Mouse (Mus musculus): ENCODE measurements at regions not wholly inside any gene's neighbourhood (a gene's known extent, or its start where the extent isn't known, plus 50 kb on each side); places are given as distances from the start of the nearest gene placed in this dataset.

DNA sequence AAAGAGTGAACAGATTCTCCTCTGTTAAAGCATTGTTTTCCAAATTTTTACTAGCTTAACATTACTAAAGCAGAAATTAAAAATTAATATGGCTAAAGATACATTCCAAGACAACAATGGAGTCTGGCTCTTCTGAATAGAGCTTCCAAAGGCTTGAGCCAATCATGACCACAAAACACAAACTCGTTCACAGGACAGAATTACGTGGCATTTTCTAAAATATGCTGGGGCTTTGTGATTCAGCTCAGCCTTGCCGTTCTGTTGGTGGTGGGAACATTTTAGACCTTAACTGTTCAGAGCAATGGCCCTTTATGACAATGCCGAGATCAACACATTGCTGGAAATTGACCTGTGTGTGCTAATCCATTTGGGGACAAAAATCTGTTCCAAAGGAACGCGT lies 318.7 kb downstream of the Setd4 start:
- Histone ChIP-seq H3K9ac (no peak overlapping the region), H3K4me1 (no peaks in the 10 kb centered on the region), H3K4me3 (no peak overlapping the region), H3K27me3 (replicated peaks) (no peaks in the 10 kb centered on the region; the same call in 1 of the 2 replicates), H3K36me3 (no peaks in the 10 kb centered on the region), H3K27ac (no peak overlapping the region), H3K4me2 (no peak overlapping the region), H3K9me3 (replicated peaks) (no peaks in the 10 kb centered on the region)
- WGBS (ENCODE audit: insufficient replicate concordance) = 81% methylated on average over 6 of the region's 6 CpGs
- ATAC-seq = no peak

- Histone ChIP-seq H3K27ac (no peak overlapping the region), H3K9me3 (replicated peaks) (no peaks in the 10 kb centered on the region), H3K9ac (no peak overlapping the region), H3K4me3 (no peak overlapping the region), H3K36me3 (no peaks in the 10 kb centered on the region), H3K27me3 (replicated peaks) (no peaks in the 10 kb centered on the region; the same call in 1 of the 2 replicates), H3K4me2 (no peak overlapping the region), H3K4me1 (no peaks in the 10 kb centered on the region)
- no peak for ATAC-seq
- 58% methylated on average over 1 of the region's 1 CpGs for WGBS (ENCODE audit: insufficient replicate concordance)
These were observed 322.1 kb downstream of the Setd4 start for GRCm38 (mm10) chr16:93281715-93282114.

DNA sequence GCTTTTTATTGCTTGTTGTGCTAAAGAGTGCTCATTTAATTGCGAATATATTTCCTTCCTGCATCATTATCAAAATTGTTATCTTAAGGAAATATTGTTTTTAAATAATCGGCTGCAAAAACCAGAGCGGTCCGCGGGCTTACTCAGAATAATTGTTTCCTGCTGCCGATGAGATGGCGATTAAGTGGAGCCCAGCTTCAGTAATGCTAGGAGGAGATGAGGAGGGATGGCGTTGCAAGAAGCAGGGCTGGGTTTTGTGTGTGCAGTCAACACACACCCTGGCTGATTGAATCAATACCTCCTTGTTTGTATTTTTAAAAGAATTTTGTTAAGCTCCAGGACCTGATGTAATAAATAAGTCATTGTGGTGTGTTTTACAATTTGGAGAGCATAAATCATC lies 331.2 kb downstream of the Setd4 start:
- no peak for ATAC-seq
- H3K4me1 ChIP-seq = no peaks in the 10 kb centered on the region
- H3K27ac ChIP-seq = no peak overlapping the region
- no peaks in the 10 kb centered on the region for H3K9me3 ChIP-seq (replicated peaks)
- 0 out of 2 replicates have a peak, but pooled peaks cover 13% of the 10 kb centered on the region for H3K27me3 ChIP-seq (replicated peaks)
- H3K4me2 ChIP-seq = no peak overlapping the region
- no peaks in the 10 kb centered on the region for H3K36me3 ChIP-seq
- H3K4me3 ChIP-seq = no peak overlapping the region
- whole genome bisulfite sequencing (ENCODE audit: insufficient replicate concordance) = 61% methylated on average over 8 of the region's 8 CpGs
- no peak overlapping the region for H3K9ac ChIP-seq

DNA sequence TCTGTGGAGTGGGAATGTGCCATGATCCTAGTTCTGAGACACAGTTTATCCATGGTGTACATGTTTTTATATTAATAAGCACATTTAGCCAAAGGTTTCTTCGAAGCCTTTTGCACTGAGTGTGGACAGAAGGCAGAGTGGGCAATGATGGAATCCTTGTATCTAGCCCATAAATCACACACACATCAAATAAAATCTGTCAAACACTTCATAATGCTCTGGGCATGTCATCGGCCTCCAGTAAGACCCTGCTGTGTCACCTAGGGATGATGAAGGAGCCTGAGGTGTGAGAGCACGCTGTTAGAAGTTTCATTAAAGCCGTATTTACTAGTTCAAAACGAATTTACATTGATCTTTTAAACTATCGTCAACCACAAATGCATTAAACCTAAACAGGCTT lies 331.7 kb downstream of the Setd4 start:
- 59% methylated on average over 6 of the region's 6 CpGs for WGBS (ENCODE audit: insufficient replicate concordance)
- Histone ChIP-seq H3K4me1 (no peaks in the 10 kb centered on the region), H3K27ac (no peak overlapping the region), H3K27me3 (replicated peaks) (0 out of 2 replicates have a peak, but pooled peaks cover 13% of the 10 kb centered on the region), H3K4me2 (no peak overlapping the region), H3K9ac (no peak overlapping the region), H3K36me3 (no peaks in the 10 kb centered on the region), H3K4me3 (no peak overlapping the region), H3K9me3 (replicated peaks) (no peaks in the 10 kb centered on the region)
- ATAC-seq = no peak

GRCm38 (mm10) chr16:93264061-93264585 lies 339.7 kb downstream of the Setd4 start:
- no peak overlapping the region for H3K27ac ChIP-seq
- 50% methylated on average over 4 of the region's 4 CpGs for WGBS (ENCODE audit: insufficient replicate concordance)
- no peaks in the 10 kb centered on the region for H3K9me3 ChIP-seq (replicated peaks)
- no peak for ATAC-seq
- H3K9ac ChIP-seq = no peak overlapping the region
- no peak overlapping the region for H3K4me2 ChIP-seq
- H3K4me1 ChIP-seq = no peaks in the 10 kb centered on the region
- H3K4me3 ChIP-seq = no peak overlapping the region
- H3K27me3 ChIP-seq (replicated peaks) = peaks cover 19% of the 10 kb centered on the region; the same call in 1 of the 2 replicates
- H3K36me3 ChIP-seq = no peaks in the 10 kb centered on the region

GRCm38 (mm10) chr16:93263141-93263815 lies 340.6 kb downstream of the Setd4 start:
- no peaks in the 10 kb centered on the region for H3K4me1 ChIP-seq
- no peak overlapping the region for H3K9ac ChIP-seq
- no peak overlapping the region for H3K4me2 ChIP-seq
- ATAC-seq = no peak
- peaks cover 11% of the 10 kb centered on the region; the same call in 1 of the 2 replicates for H3K27me3 ChIP-seq (replicated peaks)
- WGBS (ENCODE audit: insufficient replicate concordance) = 75% methylated on average over 8 of the region's 8 CpGs
- H3K9me3 ChIP-seq (replicated peaks) = no peaks in the 10 kb centered on the region
- no peaks in the 10 kb centered on the region for H3K36me3 ChIP-seq
- no peak overlapping the region for H3K27ac ChIP-seq
- H3K4me3 ChIP-seq = no peak overlapping the region

DNA sequence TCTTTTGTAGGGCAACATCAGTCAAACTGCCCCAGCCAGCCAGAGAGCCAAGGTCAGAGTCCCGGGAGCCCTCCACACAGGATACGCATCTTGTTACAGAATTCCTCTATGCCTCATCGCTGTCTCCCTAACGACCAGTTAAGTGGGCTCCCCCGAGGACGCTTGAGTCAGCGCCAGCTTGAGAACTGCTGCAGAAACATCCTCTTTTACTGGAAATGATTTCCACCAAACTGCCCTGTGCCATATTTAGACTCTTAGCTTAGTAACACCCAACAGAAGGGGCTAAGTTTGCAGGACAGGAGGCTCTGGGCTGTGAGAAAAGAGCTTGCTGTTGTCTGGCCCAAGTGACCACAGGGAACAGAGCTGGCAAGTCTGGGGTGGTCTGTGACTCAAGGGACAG lies 357.0 kb downstream of the Setd4 start:
- no peak overlapping the region for H3K4me3 ChIP-seq
- WGBS (ENCODE audit: insufficient replicate concordance) = 20% methylated on average over 7 of the region's 7 CpGs
- no peak for ATAC-seq
- H3K9ac ChIP-seq = no peak overlapping the region
- no peaks in the 10 kb centered on the region for H3K4me1 ChIP-seq
- H3K9me3 ChIP-seq (replicated peaks) = no peaks in the 10 kb centered on the region
- peaks cover 6% of the 10 kb centered on the region; the same call in 1 of the 2 replicates for H3K27me3 ChIP-seq (replicated peaks)
- no peak overlapping the region for H3K4me2 ChIP-seq
- no peak overlapping the region for H3K27ac ChIP-seq
- no peaks in the 10 kb centered on the region for H3K36me3 ChIP-seq

DNA sequence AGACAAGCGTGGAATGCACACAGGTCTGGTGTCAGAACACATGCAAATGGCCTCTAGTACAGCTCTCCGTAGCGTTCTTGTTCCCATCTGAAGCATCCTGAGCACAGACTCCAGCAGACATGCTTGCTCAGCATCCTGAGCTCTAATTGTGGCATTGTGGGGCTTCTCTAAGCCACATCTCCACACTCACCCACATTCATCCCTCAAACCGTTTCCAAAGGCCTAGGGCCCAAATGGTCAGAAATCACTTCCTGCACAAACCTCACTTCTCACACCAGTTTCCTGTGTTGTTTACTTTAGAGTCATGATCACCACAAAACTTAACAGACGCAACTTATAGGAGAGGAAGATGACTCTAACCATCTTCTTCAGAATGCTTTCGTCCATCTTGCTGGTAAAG lies 358.1 kb downstream of the Setd4 start:
- ATAC-seq = no peak
- no peaks in the 10 kb centered on the region for H3K4me1 ChIP-seq
- no peaks in the 10 kb centered on the region for H3K9me3 ChIP-seq (replicated peaks)
- WGBS (ENCODE audit: insufficient replicate concordance) = 46% methylated on average over 6 of the region's 6 CpGs
- H3K9ac ChIP-seq = no peak overlapping the region
- H3K27ac ChIP-seq = no peak overlapping the region
- H3K4me2 ChIP-seq = no peak overlapping the region
- no peaks in the 10 kb centered on the region for H3K36me3 ChIP-seq
- H3K4me3 ChIP-seq = no peak overlapping the region
- peaks cover 6% of the 10 kb centered on the region; the same call in 1 of the 2 replicates for H3K27me3 ChIP-seq (replicated peaks)

GRCm38 (mm10) chr16:93238898-93239297 lies 365.0 kb downstream of the Setd4 start:
- H3K36me3 ChIP-seq = no peaks in the 10 kb centered on the region
- no peaks in the 10 kb centered on the region for H3K4me1 ChIP-seq
- ATAC-seq = no peak
- peaks cover 12% of the 10 kb centered on the region; the same call in 1 of the 2 replicates for H3K27me3 ChIP-seq (replicated peaks)
- no peak overlapping the region for H3K9ac ChIP-seq
- WGBS (ENCODE audit: insufficient replicate concordance) = 68% methylated on average over 4 of the region's 4 CpGs
- no peak overlapping the region for H3K4me3 ChIP-seq
- H3K27ac ChIP-seq = no peak overlapping the region
- H3K4me2 ChIP-seq = no peak overlapping the region
- H3K9me3 ChIP-seq (replicated peaks) = no peaks in the 10 kb centered on the region

- H3K27me3 ChIP-seq (replicated peaks) = peaks cover 12% of the 10 kb centered on the region; the same call in 1 of the 2 replicates
- H3K4me3 ChIP-seq = no peak overlapping the region
- H3K4me1 ChIP-seq = no peaks in the 10 kb centered on the region
- no peaks in the 10 kb centered on the region for H3K9me3 ChIP-seq (replicated peaks)
- H3K9ac ChIP-seq = no peak overlapping the region
- ATAC-seq = no peak
- no peak overlapping the region for H3K27ac ChIP-seq
- no peaks in the 10 kb centered on the region for H3K36me3 ChIP-seq
- WGBS (ENCODE audit: insufficient replicate concordance) = 68% methylated on average over 4 of the region's 4 CpGs
- no peak overlapping the region for H3K4me2 ChIP-seq
These were observed 365.5 kb downstream of the Setd4 start for GRCm38 (mm10) chr16:93238326-93238725.

DNA sequence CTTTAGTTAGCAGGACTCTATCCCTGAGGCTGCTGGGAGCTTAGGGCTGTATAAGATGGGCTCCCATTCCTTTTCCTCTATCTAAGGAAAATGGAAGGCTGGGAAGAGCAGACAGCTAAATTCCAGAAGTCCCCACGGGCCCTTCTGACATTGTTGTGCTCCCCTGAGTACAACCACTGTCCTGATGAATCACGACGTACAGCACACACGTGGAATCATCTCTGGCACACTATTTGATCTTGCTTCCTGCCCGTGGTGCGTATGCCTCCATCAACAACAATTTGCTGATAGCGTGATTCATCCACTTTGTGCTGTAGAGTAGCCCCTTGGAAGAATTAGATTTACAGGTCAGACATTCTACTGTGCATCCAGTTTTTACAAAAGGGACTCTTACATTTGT lies 378.2 kb downstream of the Setd4 start:
- Histone ChIP-seq H3K9me3 (replicated peaks) (no peaks in the 10 kb centered on the region), H3K9ac (no peak overlapping the region), H3K27me3 (replicated peaks) (peaks cover 17% of the 10 kb centered on the region), H3K27ac (no peak overlapping the region), H3K4me3 (no peak overlapping the region), H3K4me2 (no peak overlapping the region), H3K36me3 (no peaks in the 10 kb centered on the region), H3K4me1 (peaks cover 6% of the 10 kb centered on the region; the same call in 1 of the 2 replicates)
- ATAC-seq = no peak
- WGBS (ENCODE audit: insufficient replicate concordance) = 75% methylated on average over 7 of the region's 7 CpGs

DNA sequence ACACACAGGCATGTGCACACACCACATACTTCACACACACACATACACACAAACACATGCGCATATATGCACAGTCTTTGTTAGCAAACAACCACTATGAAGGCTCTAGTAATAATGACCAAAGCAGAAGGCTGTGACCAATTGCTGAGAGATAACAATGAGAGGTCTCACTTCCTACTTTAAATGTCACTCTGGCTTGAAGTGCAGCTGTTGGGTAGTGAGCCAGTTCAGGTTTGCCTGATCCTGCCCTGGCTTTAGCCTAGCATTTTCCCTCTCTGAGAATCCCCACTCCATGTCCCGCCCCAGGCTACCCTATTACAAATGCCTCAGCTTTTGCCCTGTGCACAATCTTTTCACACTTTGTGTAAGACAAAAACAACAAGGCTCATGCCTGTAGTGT lies 378.7 kb downstream of the Setd4 start:
- Histone ChIP-seq H3K36me3 (no peaks in the 10 kb centered on the region), H3K4me1 (peaks cover 10% of the 10 kb centered on the region; the same call in 1 of the 2 replicates), H3K9me3 (replicated peaks) (no peaks in the 10 kb centered on the region), H3K9ac (no peak overlapping the region), H3K4me2 (no peak overlapping the region), H3K4me3 (no peak overlapping the region), H3K27ac (no peak overlapping the region), H3K27me3 (replicated peaks) (peaks cover 17% of the 10 kb centered on the region)
- 80% methylated on average over 2 of the region's 2 CpGs for whole genome bisulfite sequencing (ENCODE audit: insufficient replicate concordance)
- no peak for ATAC-seq
